Mouse (Mus musculus): Measurements from ENCODE around the gene Wdr43. TPM values are rescaled to one million over a fixed set of nuclear protein-coding genes. Genes with fewer than 3 reads are reported as not detected.

The Wdr43 gene
- 96.1 and 98.1 TPM in 2 replicates for polyA plus RNA-seq (2014; fragmentation: Nextera tagmentation; extraction: Ambion mirVana)

DNA sequence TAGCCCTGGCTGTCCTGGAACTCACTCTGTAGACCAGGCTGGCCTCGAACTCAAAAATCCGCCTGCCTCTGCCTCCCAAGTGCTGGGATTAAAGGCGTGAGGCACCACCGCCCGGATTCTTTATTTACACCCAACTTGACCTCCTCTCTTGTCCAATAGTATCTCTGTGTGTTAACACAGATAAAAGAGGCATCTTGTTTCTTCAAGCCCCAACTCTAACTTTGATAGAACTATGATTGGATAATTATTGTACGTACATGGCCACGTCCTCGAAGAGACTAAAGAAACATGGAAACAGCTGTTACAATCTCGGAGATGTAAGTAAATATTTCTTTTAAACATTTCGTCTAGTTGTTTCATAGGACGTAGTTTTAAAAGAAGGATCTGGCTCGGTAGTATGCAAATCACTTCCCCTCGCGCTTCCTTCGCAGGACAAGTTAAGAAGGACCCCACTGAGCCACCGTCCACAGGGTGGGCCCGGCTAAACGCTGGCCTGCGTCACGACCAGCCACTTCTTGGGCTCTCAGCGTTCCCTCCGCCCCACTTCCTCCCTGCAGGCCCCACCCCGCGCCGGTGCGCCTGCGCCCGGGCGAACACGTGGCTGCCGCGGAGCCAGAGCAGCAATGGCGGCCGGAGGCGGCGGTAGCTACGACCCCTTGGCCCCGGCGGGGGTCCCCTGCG is at the start of gene Wdr43:
Gene Wdr43 (plus strand): TSS at position 258 of the 681 bp plus-strand sequence.
- WGBS, result 4% methylated on average over 40 of the region's 40 CpGs
- H3K27me3 ChIP-seq (ENCODE audit: control insufficient read depth, insufficient read depth, low read length), result no peaks in the 10 kb centered on the region
- no peaks in the 10 kb centered on the region for H3K4me1 ChIP-seq (replicated peaks; ENCODE audit: control insufficient read depth, insufficient read depth, low read length)
- H3K9ac ChIP-seq (ENCODE audit: low read length), result peak within 1 kb of the TSS; percentile 90
- peak within 1 kb of the TSS; percentile 100 for H3K4me3 ChIP-seq (ENCODE audit: low read depth, low read length)
- 0 out of 2 replicates have a peak within 1 kb of the TSS, but pooled peaks have one; percentile 31 for H3K27ac ChIP-seq (ENCODE audit: low read depth, low read length)
- ATAC-seq (replicated peaks; ENCODE audit: low FRiP score), result peak; percentile 99
- H3K4me2 ChIP-seq (ENCODE audit: low read depth, low read length, severe bottlenecking), result peak within 1 kb of the TSS; percentile 79
- peak; percentile 98 for DNase-seq (ENCODE audit: low spot score)
- no peaks in the 10 kb centered on the region for H3K9me3 ChIP-seq (ENCODE audit: control insufficient read depth, low read length)
- H3K36me3 ChIP-seq (ENCODE audit: control insufficient read depth, insufficient read depth, low read length), result no peaks in the 10 kb centered on the region

GRCm38 (mm10) chr17:71579176-71579705 is 36.5 kb upstream of the Wdr43 start:
- 92% methylated on average over 1 of the region's 1 CpGs for WGBS
- H3K27me3 ChIP-seq (ENCODE audit: control insufficient read depth, insufficient read depth, low read length), result no peaks in the 10 kb centered on the region
- no peak overlapping the region for H3K27ac ChIP-seq (ENCODE audit: low read depth, low read length)
- no peaks in the 10 kb centered on the region for H3K36me3 ChIP-seq (ENCODE audit: control insufficient read depth, insufficient read depth, low read length)
- H3K9ac ChIP-seq (ENCODE audit: low read length), result no peak overlapping the region
- H3K9me3 ChIP-seq (ENCODE audit: control insufficient read depth, low read length), result no peaks in the 10 kb centered on the region
- ATAC-seq (replicated peaks; ENCODE audit: low FRiP score) (no peak), DNase-seq (ENCODE audit: low spot score) (no peak)
- no peak overlapping the region for H3K4me3 ChIP-seq (ENCODE audit: low read depth, low read length)
- H3K4me1 ChIP-seq (replicated peaks; ENCODE audit: control insufficient read depth, insufficient read depth, low read length), result no peaks in the 10 kb centered on the region
- no peak overlapping the region for H3K4me2 ChIP-seq (ENCODE audit: low read depth, low read length, severe bottlenecking)

DNA sequence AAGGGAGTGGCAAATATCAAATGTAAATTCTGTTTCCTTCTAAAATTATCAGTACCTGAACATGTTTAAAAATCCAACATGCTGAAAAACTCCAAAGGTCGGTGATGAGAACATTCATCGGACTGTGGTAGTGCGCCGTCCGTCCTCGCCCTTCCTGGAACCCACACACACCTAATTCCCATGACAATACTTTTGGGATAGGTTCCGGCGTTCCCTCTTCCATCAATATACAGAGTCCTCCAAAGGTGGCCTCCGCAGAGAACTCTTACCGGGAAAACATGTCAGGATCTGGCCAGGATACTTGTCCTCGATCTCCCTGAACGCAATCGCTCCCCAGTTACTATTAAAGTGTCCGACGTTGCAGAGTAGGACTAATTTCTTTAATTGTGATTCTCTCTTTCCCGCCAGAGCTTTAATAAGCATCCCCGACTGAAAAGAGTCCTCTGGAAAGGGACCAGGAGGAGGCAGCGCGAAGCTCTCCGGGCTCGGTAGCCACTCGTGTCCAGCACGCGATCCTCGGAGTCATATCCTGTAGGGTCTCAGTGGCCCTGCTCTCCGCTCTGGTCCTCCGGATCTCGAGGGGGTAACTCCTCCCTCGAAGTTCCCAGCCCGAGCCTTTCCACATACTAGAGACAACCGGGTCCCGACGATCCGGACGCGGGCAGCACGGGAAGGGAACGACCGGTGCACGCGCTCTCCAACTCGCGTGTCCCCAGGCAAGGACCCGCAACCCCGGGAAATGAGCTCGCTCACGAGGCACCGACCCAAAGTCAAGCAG is 17.6 kb upstream of the Wdr43 start:
- WGBS, result under 1% methylated on average over 48 of the region's 48 CpGs
- DNase-seq (ENCODE audit: low spot score), result no peak
- Histone ChIP-seq H3K9me3 (ENCODE audit: control insufficient read depth, low read length) (no peaks in the 10 kb centered on the region), H3K9ac (ENCODE audit: low read length) (peak overlapping the region; percentile 73), H3K27ac (ENCODE audit: low read depth, low read length) (no peak overlapping the region), H3K4me1 (replicated peaks; ENCODE audit: control insufficient read depth, insufficient read depth, low read length) (peaks cover 4% of the 10 kb centered on the region; the same call in 1 of the 2 replicates), H3K27me3 (ENCODE audit: control insufficient read depth, insufficient read depth, low read length) (no peaks in the 10 kb centered on the region), H3K36me3 (ENCODE audit: control insufficient read depth, insufficient read depth, low read length) (no peaks in the 10 kb centered on the region), H3K4me2 (ENCODE audit: low read depth, low read length, severe bottlenecking) (peak overlapping the region; percentile 55), H3K4me3 (ENCODE audit: low read depth, low read length) (peak overlapping the region; percentile 72)
- ATAC-seq (replicated peaks; ENCODE audit: low FRiP score), result peak; percentile 60

GRCm38 (mm10) chr17:71598659-71599554 is 16.8 kb upstream of the Wdr43 start:
- Histone ChIP-seq H3K4me3 (ENCODE audit: low read depth, low read length) (peak overlapping the region; percentile 72), H3K4me2 (ENCODE audit: low read depth, low read length, severe bottlenecking) (peak overlapping the region; percentile 55), H3K27ac (ENCODE audit: low read depth, low read length) (no peak overlapping the region), H3K9ac (ENCODE audit: low read length) (peak overlapping the region; percentile 73), H3K27me3 (ENCODE audit: control insufficient read depth, insufficient read depth, low read length) (no peaks in the 10 kb centered on the region), H3K9me3 (ENCODE audit: control insufficient read depth, low read length) (no peaks in the 10 kb centered on the region), H3K36me3 (ENCODE audit: control insufficient read depth, insufficient read depth, low read length) (no peaks in the 10 kb centered on the region), H3K4me1 (replicated peaks; ENCODE audit: control insufficient read depth, insufficient read depth, low read length) (peaks cover 4% of the 10 kb centered on the region; the same call in 1 of the 2 replicates)
- ATAC-seq (replicated peaks; ENCODE audit: low FRiP score) (peak; percentile 98), DNase-seq (ENCODE audit: low spot score) (peak; percentile 97)
- 6% methylated on average over 42 of the region's 42 CpGs for WGBS

- DNase-seq (ENCODE audit: low spot score), result peak; percentile 70
- H3K4me3 ChIP-seq (ENCODE audit: low read depth, low read length), result peak overlapping the region; percentile 100
- H3K9me3 ChIP-seq (ENCODE audit: control insufficient read depth, low read length), result no peaks in the 10 kb centered on the region
- H3K4me1 ChIP-seq (replicated peaks; ENCODE audit: control insufficient read depth, insufficient read depth, low read length), result no peaks in the 10 kb centered on the region
- H3K4me2 ChIP-seq (ENCODE audit: low read depth, low read length, severe bottlenecking), result peak overlapping the region; percentile 79
- H3K9ac ChIP-seq (ENCODE audit: low read length), result peak overlapping the region; percentile 90
- under 1% methylated on average over 69 of the region's 73 CpGs for WGBS
- H3K27ac ChIP-seq (ENCODE audit: low read depth, low read length), result 0 out of 2 replicates have a peak overlapping the region, but pooled peaks have one; percentile 31
- ATAC-seq (replicated peaks; ENCODE audit: low FRiP score), result peak; percentile 89
- H3K36me3 ChIP-seq (ENCODE audit: control insufficient read depth, insufficient read depth, low read length), result no peaks in the 10 kb centered on the region
- H3K27me3 ChIP-seq (ENCODE audit: control insufficient read depth, insufficient read depth, low read length), result no peaks in the 10 kb centered on the region
Observed at GRCm38 (mm10) chr17:71616319-71617032, 781 bp downstream of the Wdr43 start.

- Histone ChIP-seq H3K4me2 (ENCODE audit: low read depth, low read length, severe bottlenecking) (peak overlapping the region; percentile 79), H3K4me3 (ENCODE audit: low read depth, low read length) (peak overlapping the region; percentile 100), H3K36me3 (ENCODE audit: control insufficient read depth, insufficient read depth, low read length) (no peaks in the 10 kb centered on the region), H3K27me3 (ENCODE audit: control insufficient read depth, insufficient read depth, low read length) (no peaks in the 10 kb centered on the region), H3K9me3 (ENCODE audit: control insufficient read depth, low read length) (no peaks in the 10 kb centered on the region), H3K9ac (ENCODE audit: low read length) (peak overlapping the region; percentile 90), H3K4me1 (replicated peaks; ENCODE audit: control insufficient read depth, insufficient read depth, low read length) (no peaks in the 10 kb centered on the region), H3K27ac (ENCODE audit: low read depth, low read length) (no peak overlapping the region)
- DNase-seq (ENCODE audit: low spot score) (no peak), ATAC-seq (replicated peaks; ENCODE audit: low FRiP score) (no peak)
- WGBS, result 1% methylated on average over 10 of the region's 10 CpGs
Observed at GRCm38 (mm10) chr17:71617033-71617362, 1.3 kb downstream of the Wdr43 start.

GRCm38 (mm10) chr17:71617974-71618373 is 2.3 kb downstream of the Wdr43 start:
- ATAC-seq (replicated peaks; ENCODE audit: low FRiP score), result no peak
- no peak for DNase-seq (ENCODE audit: low spot score)
- no peak overlapping the region for H3K27ac ChIP-seq (ENCODE audit: low read depth, low read length)
- H3K36me3 ChIP-seq (ENCODE audit: control insufficient read depth, insufficient read depth, low read length), result no peaks in the 10 kb centered on the region
- WGBS, result 80% methylated on average over 4 of the region's 4 CpGs
- no peaks in the 10 kb centered on the region for H3K4me1 ChIP-seq (replicated peaks; ENCODE audit: control insufficient read depth, insufficient read depth, low read length)
- no peak overlapping the region for H3K9ac ChIP-seq (ENCODE audit: low read length)
- H3K4me3 ChIP-seq (ENCODE audit: low read depth, low read length), result no peak overlapping the region
- H3K4me2 ChIP-seq (ENCODE audit: low read depth, low read length, severe bottlenecking), result peak overlapping the region; percentile 2; the same call in 1 of the 2 replicates
- no peaks in the 10 kb centered on the region for H3K27me3 ChIP-seq (ENCODE audit: control insufficient read depth, insufficient read depth, low read length)
- H3K9me3 ChIP-seq (ENCODE audit: control insufficient read depth, low read length), result no peaks in the 10 kb centered on the region

All from forebrain, embryonic 11.5 days (tissue).